8 mouse cellular contexts compared by ENCODE assay signal in genomic region chr10:66920761-66921684, GRCm38 (mm10).
DNase-seq lines count a peak whose midpoint lies in the region; ATAC-seq and TF ChIP-seq lines count a peak whose summit lies in the region.

No protein-coding gene starts in this region.

- no peaks in the 10 kb centered on the region for H3K27me3 ChIP-seq in Patski
- H3K27me3 ChIP-seq in hindbrain, embryonic 11.5 days (ENCODE audit: control insufficient read depth, insufficient read depth, low read length) = no peaks in the 10 kb centered on the region
- no peaks in the 10 kb centered on the region for H3K27me3 ChIP-seq in lung, postnatal 0 days (replicated peaks; ENCODE audit: insufficient read depth, low read length)

- no peaks in the 10 kb centered on the region for H3K9me3 ChIP-seq in hindbrain, embryonic 11.5 days (ENCODE audit: control insufficient read depth, low read length)
- H3K9me3 ChIP-seq in lung, postnatal 0 days (ENCODE audit: low read length) = no peaks in the 10 kb centered on the region

- H3K4me2 ChIP-seq in hindbrain, embryonic 11.5 days (replicated peaks; ENCODE audit: low read depth, low read length) = peak overlapping the region; percentile 22
- H3K4me2 ChIP-seq in lung, postnatal 0 days (replicated peaks; ENCODE audit: low read depth, low read length) = peak overlapping the region; percentile 49

- CTCF ChIA-PET in Patski (lab: Charles Lee) = interaction anchor here (1.0 to 1.5 kb wide), 4 partner anchors 8 to 80 kb away, joined by 3 to 4 read pairs (median 3); no protein-coding TSS in a partner anchor

- TF ChIP-seq EP300 in lung, postnatal 0 days (IDR thresholded peaks at IDR 0.05) = peak; percentile 54; the same call in 1 of the 2 replicates

- peak overlapping the region; percentile 70 for H3K27ac ChIP-seq in hindbrain, embryonic 11.5 days (ENCODE audit: low read depth, low read length)
- peak overlapping the region; percentile 82 for H3K27ac ChIP-seq in lung, postnatal 0 days (ENCODE audit: low read length)

- no peak for TF ChIP-seq CTCF in Patski (IDR thresholded peaks at IDR 0.05)
- peak; percentile 12 for TF ChIP-seq CTCF in lung, postnatal 0 days (IDR thresholded peaks at IDR 0.05)

- 0 out of 2 replicates have a peak overlapping the region, but pooled peaks have one; percentile 6 for H3K4me3 ChIP-seq in hindbrain, embryonic 11.5 days (ENCODE audit: low read depth, low read length)
- peak overlapping the region; percentile 22 for H3K4me3 ChIP-seq in lung, postnatal 0 days (ENCODE audit: low read depth, low read length)

- peak; percentile 70 for ATAC-seq in Patski
- ATAC-seq in hindbrain, embryonic 11.5 days (ENCODE audit: low FRiP score) = peak; percentile 76
- peak; percentile 89 for ATAC-seq in lung, postnatal 0 days
- ATAC-seq in erythroid progenitor cell, adult 5-6 weeks (replicated peaks; ENCODE audit: low FRiP score, poor library complexity, severe bottlenecking) = no peak

- H3K36me3 ChIP-seq in hindbrain, embryonic 11.5 days (ENCODE audit: control insufficient read depth, insufficient read depth, low read length) = no peaks in the 10 kb centered on the region
- H3K36me3 ChIP-seq in lung, postnatal 0 days (ENCODE audit: insufficient read depth, low read length) = no peaks in the 10 kb centered on the region

- DNase-seq in Patski (ENCODE audit: low read depth, low spot score) = peak; percentile 87
- peak; percentile 98 for DNase-seq in cerebellum, postnatal 10 days
- DNase-seq in frontal cortex, postnatal 14 days (ENCODE audit: low spot score in 2 of 2) = peak; percentile 84 to 92
- DNase-seq in hindbrain, embryonic 11.5 days (ENCODE audit: low spot score) = peak; percentile 76
- DNase-seq in layer of hippocampus, postnatal 14 days (ENCODE audit: low spot score in 2 of 2) = peak; percentile 95
- peak; percentile 96 for DNase-seq in lung, postnatal 0 days (ENCODE audit: low spot score)
- DNase-seq in ovary, postnatal 36 days (ENCODE audit: low spot score) = peak; percentile 90

- peak overlapping the region; percentile 31; the same call in 1 of the 2 replicates for H3K9ac ChIP-seq in hindbrain, embryonic 11.5 days (ENCODE audit: low read depth, low read length)
- no peak overlapping the region for H3K9ac ChIP-seq in lung, postnatal 0 days (replicated peaks; ENCODE audit: low read depth)

- in situ Hi-C loops in Patski (cut with MboI; ENCODE audit: low pct_unique_long_range_greater_than_20kb) = loop anchor here (5.0 to 25.0 kb wide), 3 partner anchors 81 to 816 kb away; partner anchors contain the start of gene Ado

- peaks cover 8% of the 10 kb centered on the region for H3K4me1 ChIP-seq in hindbrain, embryonic 11.5 days (replicated peaks; ENCODE audit: control insufficient read depth, insufficient read depth, low read length)
- peaks cover 16% of the 10 kb centered on the region for H3K4me1 ChIP-seq in lung, postnatal 0 days (ENCODE audit: insufficient read depth, low read depth, low read length)

- 8% methylated on average over 27 of the region's 27 CpGs for WGBS in hindbrain, embryonic 11.5 days
- WGBS in lung, postnatal 0 days = 6% methylated on average over 27 of the region's 27 CpGs

- POLR2A ChIA-PET in Patski (lab: Charles Lee) = interaction anchor here (0.7 to 1.7 kb wide), 5 partner anchors 77 to 643 kb away, joined by 3 to 9 read pairs (median 5); partner anchors contain the start of gene Jmjd1c
